Mouse (Mus musculus): ENCODE results near the gene Mei1.
A peak's percentile ranks its signal among the peaks of the same experiment; 100 is the strongest.

Gene Mei1

GRCm38 (mm10) chr15:82152435-82152834 lies 82.6 kb downstream of the Mei1 start:
- DNase-seq: no peak

GRCm38 (mm10) chr15:82156298-82156697 lies 86.5 kb downstream of the Mei1 start:
- no peak for DNase-seq

GRCm38 (mm10) chr15:82156902-82157301 lies 87.1 kb downstream of the Mei1 start:
- DNase-seq: no peak

GRCm38 (mm10) chr15:82158243-82159035 lies 88.6 kb downstream of the Mei1 start:
- DNase-seq: no peak

- DNase-seq: no peak
Measured at GRCm38 (mm10) chr15:82159471-82159870, 89.7 kb downstream of the Mei1 start.

GRCm38 (mm10) chr15:82160731-82161640 lies 91.2 kb downstream of the Mei1 start:
- no peak for DNase-seq

GRCm38 (mm10) chr15:82161965-82162600 lies 92.3 kb downstream of the Mei1 start:
- DNase-seq: peak; percentile 53

GRCm38 (mm10) chr15:82163356-82164060 lies 93.7 kb downstream of the Mei1 start:
- no peak for DNase-seq

- no peak for DNase-seq
Measured at GRCm38 (mm10) chr15:82164061-82164399, 94.2 kb downstream of the Mei1 start.

GRCm38 (mm10) chr15:82164496-82164895 lies 94.7 kb downstream of the Mei1 start:
- DNase-seq: no peak

GRCm38 (mm10) chr15:82165332-82166239 lies 95.8 kb downstream of the Mei1 start:
- DNase-seq: peak; percentile 92

GRCm38 (mm10) chr15:82166240-82167100 lies 96.7 kb downstream of the Mei1 start:
- peak; percentile 78 for DNase-seq

GRCm38 (mm10) chr15:82167201-82168168 lies 97.7 kb downstream of the Mei1 start:
- DNase-seq: no peak

- DNase-seq: no peak
Measured at GRCm38 (mm10) chr15:82169671-82170070, 99.9 kb downstream of the Mei1 start.

GRCm38 (mm10) chr15:82170437-82171377 lies 100.9 kb downstream of the Mei1 start:
- DNase-seq: no peak

GRCm38 (mm10) chr15:82172648-82173047 lies 102.9 kb downstream of the Mei1 start:
- no peak for DNase-seq

GRCm38 (mm10) chr15:82175091-82175490 lies 105.3 kb downstream of the Mei1 start:
- DNase-seq: no peak

All from thymus, postnatal 14 days (tissue).